Mouse (Mus musculus) cortical plate, adult 2 months (tissue): ENCODE results near the gene Gm5134.

ENCODE experiments used
- CTCF ChIP-seq: fragments of 200-500 bp; IDR thresholded peaks from 2 replicates; pipeline ENCODE4 v1.5.1; 2011; ENCODE audit warnings: mild to moderate bottlenecking, control low read depth, low read length; ENCODE audit not compliant: insufficient read depth; ENCODE audit errors: extremely low read depth
- POLR2A ChIP-seq: fragments of 200-500 bp; IDR thresholded peaks from 2 replicates; pipeline ENCODE4 v1.6.1; 2011; ENCODE audit warnings: mild to moderate bottlenecking, low read length, control low read depth; ENCODE audit not compliant: insufficient read depth; ENCODE audit errors: extremely low read depth

DNA sequence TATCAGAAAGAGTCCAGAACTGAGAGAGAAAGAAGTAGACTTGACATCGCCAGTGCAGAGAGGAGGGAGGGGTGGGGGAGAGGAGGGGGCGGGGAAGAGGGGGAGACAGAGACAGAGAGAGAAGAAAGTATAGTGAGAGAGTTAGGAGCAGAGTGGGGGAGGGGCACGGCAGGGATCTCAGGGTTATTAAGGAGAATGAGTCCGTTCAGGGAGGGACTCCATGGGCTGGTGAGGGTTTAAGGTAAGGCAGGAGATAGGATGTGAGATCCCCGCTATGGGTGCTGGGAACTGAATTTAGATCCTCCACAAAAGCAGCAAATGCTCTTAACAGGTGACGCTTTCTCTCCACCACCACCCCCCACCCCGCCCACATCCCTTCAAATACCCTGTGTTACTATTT is 46.8 kb downstream of the Gm5134 start:
- TF ChIP-seq CTCF (no peak), POLR2A (no peak)
